Mouse (Mus musculus) gastrocnemius, adult 8-10 months (tissue): ENCODE results near the gene Gja4. TPM values are rescaled to one million over a fixed set of nuclear protein-coding genes. Genes with fewer than 3 reads are reported as not detected.

Experiments
- total RNA-seq, 4 experiments: library from RNA; stranded (reverse); gene quantifications; 2 replicates each; pipeline ENCODE4 v1.2.4; 2022

The Gja4 gene
- total RNA-seq, 4 experiments from 2014 or later: 1.8 to 4.2 (median 2.3) TPM

Other genes starting within 250 kb of the Gja4 start
- 1 to 10 TPM; 4.4 to 5.0 (median 4.7) TPM for gene Zmym6, start 236.7 kb downstream of the Gja4 start, total RNA-seq
- gene Tmem35b, start 190.3 kb downstream of the Gja4 start, total RNA-seq: 1 to 10 TPM in 3 of 4 experiments, under 1 TPM in 1; 0.70 to 1.2 (median 1.0) TPM
- under 1 TPM in 3 of 4 experiments, not detected in 1; 0.11 to 0.15 (median 0.13) TPM for gene Dlgap3, start 144.8 kb downstream of the Gja4 start, total RNA-seq
- 10 to 100 TPM; 35.4 to 41.1 (median 39.3) TPM for gene Smim12, start 70.3 kb downstream of the Gja4 start, total RNA-seq
- not detected for gene Gjb3, start 16.8 kb upstream of the Gja4 start, total RNA-seq
- not detected for gene Gjb4, start 40.0 kb upstream of the Gja4 start, total RNA-seq
- not detected for gene Gjb5, start 44.1 kb upstream of the Gja4 start, total RNA-seq